Mouse (Mus musculus): ENCODE results near the gene H2afy.

Gene H2afy

GRCm38 (mm10) chr13:56144021-56144420 lies 7.9 kb upstream of the H2afy start:
- DNase-seq = peak; percentile 44

- DNase-seq = no peak
These were observed 7.0 kb upstream of the H2afy start for GRCm38 (mm10) chr13:56143151-56143513.

- no peak for DNase-seq
These were observed 6.4 kb upstream of the H2afy start for GRCm38 (mm10) chr13:56142382-56143150.

GRCm38 (mm10) chr13:56139167-56139751 lies 3.1 kb upstream of the H2afy start:
- no peak for DNase-seq

GRCm38 (mm10) chr13:56135231-56136052 lies 719 bp downstream of the H2afy start:
- peak; percentile 94 for DNase-seq

- peak; percentile 36 for DNase-seq
These were observed 1.5 kb downstream of the H2afy start for GRCm38 (mm10) chr13:56134631-56135181.

GRCm38 (mm10) chr13:56134031-56134430 lies 2.1 kb downstream of the H2afy start:
- DNase-seq = no peak

GRCm38 (mm10) chr13:56132941-56133340 lies 3.2 kb downstream of the H2afy start:
- DNase-seq = no peak

GRCm38 (mm10) chr13:56132326-56132936 lies 3.7 kb downstream of the H2afy start:
- no peak for DNase-seq

- no peak for DNase-seq
These were observed 5.6 kb downstream of the H2afy start for GRCm38 (mm10) chr13:56130544-56130943.

- DNase-seq = no peak
These were observed 6.6 kb downstream of the H2afy start for GRCm38 (mm10) chr13:56129578-56129977.

- DNase-seq = no peak
These were observed 7.1 kb downstream of the H2afy start for GRCm38 (mm10) chr13:56129014-56129413.

- no peak for DNase-seq
These were observed 10.5 kb downstream of the H2afy start for GRCm38 (mm10) chr13:56125632-56126031.

- DNase-seq = no peak
These were observed 13.1 kb downstream of the H2afy start for GRCm38 (mm10) chr13:56123075-56123474.

GRCm38 (mm10) chr13:56117991-56118765 lies 18.0 kb downstream of the H2afy start:
- peak; percentile 32 for DNase-seq

- no peak for DNase-seq
These were observed 20.3 kb downstream of the H2afy start for GRCm38 (mm10) chr13:56115906-56116305.

- DNase-seq = peak; percentile 71
These were observed 20.8 kb downstream of the H2afy start for GRCm38 (mm10) chr13:56115386-56115785.

- peak; percentile 66 for DNase-seq
These were observed 22.5 kb downstream of the H2afy start for GRCm38 (mm10) chr13:56113431-56114248.

- DNase-seq = no peak
These were observed 23.2 kb downstream of the H2afy start for GRCm38 (mm10) chr13:56112980-56113379.

GRCm38 (mm10) chr13:56112496-56112895 lies 23.7 kb downstream of the H2afy start:
- peak; percentile 41 for DNase-seq

GRCm38 (mm10) chr13:56111601-56112000 lies 24.6 kb downstream of the H2afy start:
- DNase-seq = no peak

Measured in lung, postnatal 10 days (tissue).